Mouse (Mus musculus): ENCODE data around the gene Dcun1d5.
"Not testable (repeated sequence)": the region's sequence is repeated elsewhere in the genome, so short reads cannot be mapped to it uniquely, and the experiment has no call there.

Dcun1d5 gene

GRCm38 (mm10) chr9:7184172-7184896, at the start of gene Dcun1d5, which contains the start of gene Dync2h1:
Dcun1d5 (plus strand) TSS chr9:7184520.
Dync2h1 (minus strand) TSS chr9:7184446.
- peak; percentile 88 for DNase-seq (ENCODE audit: low read depth in 2 of 2, low spot score in 2 of 2)

- DNase-seq (ENCODE audit: low read depth in 2 of 2, low spot score in 2 of 2), result no peak
Observed at GRCm38 (mm10) chr9:7154391-7154790, 29.9 kb upstream of the Dcun1d5 start.

- DNase-seq (ENCODE audit: low read depth in 2 of 2, low spot score in 2 of 2), result no peak
Observed at GRCm38 (mm10) chr9:7158605-7159004, 25.7 kb upstream of the Dcun1d5 start.

GRCm38 (mm10) chr9:7159718-7160117, 24.6 kb upstream of the Dcun1d5 start:
- no peak for DNase-seq (ENCODE audit: low read depth in 2 of 2, low spot score in 2 of 2)

GRCm38 (mm10) chr9:7160688-7161087, 23.6 kb upstream of the Dcun1d5 start:
- DNase-seq (ENCODE audit: low read depth in 2 of 2, low spot score in 2 of 2), result no peak

- DNase-seq (ENCODE audit: low read depth in 2 of 2, low spot score in 2 of 2), result no peak
Observed at GRCm38 (mm10) chr9:7167339-7167998, 16.9 kb upstream of the Dcun1d5 start.

GRCm38 (mm10) chr9:7173756-7174155, 10.6 kb upstream of the Dcun1d5 start:
- DNase-seq (ENCODE audit: low read depth in 2 of 2, low spot score in 2 of 2), result no peak

GRCm38 (mm10) chr9:7176618-7177610, 7.4 kb upstream of the Dcun1d5 start:
- peak; percentile 72 to 86 for DNase-seq (ENCODE audit: low read depth in 2 of 2, low spot score in 2 of 2)

- no peak for DNase-seq (ENCODE audit: low read depth in 2 of 2, low spot score in 2 of 2)
Observed at GRCm38 (mm10) chr9:7184897-7185291, 574 bp downstream of the Dcun1d5 start.

- DNase-seq (ENCODE audit: low read depth in 2 of 2, low spot score in 2 of 2), result not testable (repeated sequence)
Observed at GRCm38 (mm10) chr9:7190694-7191093, 6.4 kb downstream of the Dcun1d5 start.

GRCm38 (mm10) chr9:7216240-7216639, 31.9 kb downstream of the Dcun1d5 start:
- peak in 1 of 2 experiments; percentile 21 for DNase-seq (ENCODE audit: low read depth in 2 of 2, low spot score in 2 of 2)

GRCm38 (mm10) chr9:7221024-7221423, 36.7 kb downstream of the Dcun1d5 start:
- DNase-seq (ENCODE audit: low read depth in 2 of 2, low spot score in 2 of 2), result no peak

GRCm38 (mm10) chr9:7221460-7221859, 37.1 kb downstream of the Dcun1d5 start:
- no peak for DNase-seq (ENCODE audit: low read depth in 2 of 2, low spot score in 2 of 2)

- DNase-seq (ENCODE audit: low read depth in 2 of 2, low spot score in 2 of 2), result no peak
Observed at GRCm38 (mm10) chr9:7238619-7239018, 54.3 kb downstream of the Dcun1d5 start.

GRCm38 (mm10) chr9:7239967-7240366, 55.6 kb downstream of the Dcun1d5 start:
- DNase-seq (ENCODE audit: low read depth in 2 of 2, low spot score in 2 of 2), result no peak

GRCm38 (mm10) chr9:7252797-7253654, 68.7 kb downstream of the Dcun1d5 start:
- DNase-seq (ENCODE audit: low read depth in 2 of 2, low spot score in 2 of 2), result no peak
